Mouse (Mus musculus) ES-Bruce4 (cell line): Measurements from ENCODE around the gene Gm21887. TPM values are rescaled to one million over a fixed set of nuclear protein-coding genes. Genes with fewer than 3 reads are reported as not detected.
"Not testable (repeated sequence)": the region's sequence is repeated elsewhere in the genome, so short reads cannot be mapped to it uniquely, and the experiment has no call there.

ENCODE experiments used
- H3K27ac ChIP-seq: 2 replicates; pipeline ENCODE4 v1.5.1; 2012; ENCODE audit warnings: low read length, inconsistent platforms; ENCODE audit not compliant: insufficient read depth
- H3K27me3 ChIP-seq: 2 replicates; pipeline ENCODE4 v1.6.1; 2012; ENCODE audit warnings: mild to moderate bottlenecking, low read length, inconsistent platforms; ENCODE audit not compliant: control insufficient read depth, poor library complexity, insufficient read depth, severe bottlenecking
- H3K36me3 ChIP-seq: 2 replicates; pipeline ENCODE4 v1.6.1; 2012; ENCODE audit warnings: inconsistent platforms, mild to moderate bottlenecking, low read length, moderate library complexity; ENCODE audit not compliant: control insufficient read depth, poor library complexity, insufficient read depth, severe bottlenecking
- H3K4me1 ChIP-seq: one replicate; pipeline ENCODE4 v1.8.1; 2011; ENCODE audit warnings: low read length; ENCODE audit not compliant: control insufficient read depth, insufficient read depth
- H3K4me3 ChIP-seq: 2 replicates; pipeline ENCODE4 v1.5.1; 2011; ENCODE audit warnings: low read depth, mild to moderate bottlenecking, low read length
- H3K9ac ChIP-seq: 2 replicates; pipeline ENCODE4 v1.6.1; 2012; ENCODE audit warnings: low read depth, mild to moderate bottlenecking, inconsistent platforms; ENCODE audit not compliant: poor library complexity, severe bottlenecking
- H3K9me3 ChIP-seq: replicated peaks from 2 replicates; pipeline ENCODE4 v1.6.1; 2012; ENCODE audit warnings: mild to moderate bottlenecking, low read length, inconsistent platforms; ENCODE audit not compliant: control insufficient read depth, poor library complexity, insufficient read depth, severe bottlenecking
- polyA plus RNA-seq: library from polyadenylated mRNA; stranded (reverse); fragments of >200 nt; gene quantifications from 2 replicates; pipeline ENCODE4 v1.2.4, GENCODE M21; 2011; ENCODE audit warnings: low read depth; ENCODE audit not compliant: missing spikeins, insufficient read depth, insufficient read length

The Gm21887 gene
- polyA plus RNA-seq, 1 experiment, result 1,061 TPM

- H3K9ac ChIP-seq, result peak overlapping the region; percentile 11
- H3K36me3 ChIP-seq, result peaks cover 19% of the 10 kb centered on the region
- H3K9me3 ChIP-seq, result peaks cover 14% of the 10 kb centered on the region
- H3K4me3 ChIP-seq, H3K4me1 ChIP-seq, H3K27me3 ChIP-seq: not testable (repeated sequence)
- H3K27ac ChIP-seq, result peak overlapping the region; percentile 76
These were observed 1.9 kb upstream of the Gm21887 start for GRCm38 (mm10) chrX:170007375-170008178.

DNA sequence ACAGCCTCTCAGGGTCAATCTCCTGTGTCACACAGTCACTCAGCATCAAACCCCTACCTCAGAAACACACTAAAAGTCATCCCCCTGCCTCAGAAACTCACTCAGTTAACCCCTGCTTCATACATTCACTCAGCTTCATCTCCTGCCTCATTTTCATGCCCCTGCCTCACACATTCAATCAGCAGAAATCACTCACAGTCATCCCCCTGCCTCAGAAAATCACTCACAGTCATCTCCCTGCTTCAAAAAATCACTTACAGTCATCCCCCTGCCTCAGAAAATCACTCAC lies 1.3 kb upstream of the Gm21887 start:
- Histone ChIP-seq H3K9ac (peak overlapping the region; percentile 11), H3K27ac (peak overlapping the region; percentile 76), H3K9me3 (peaks cover 18% of the 10 kb centered on the region), H3K36me3 (peaks cover 23% of the 10 kb centered on the region)
- H3K4me3 ChIP-seq, H3K4me1 ChIP-seq, H3K27me3 ChIP-seq: not testable (repeated sequence)

DNA sequence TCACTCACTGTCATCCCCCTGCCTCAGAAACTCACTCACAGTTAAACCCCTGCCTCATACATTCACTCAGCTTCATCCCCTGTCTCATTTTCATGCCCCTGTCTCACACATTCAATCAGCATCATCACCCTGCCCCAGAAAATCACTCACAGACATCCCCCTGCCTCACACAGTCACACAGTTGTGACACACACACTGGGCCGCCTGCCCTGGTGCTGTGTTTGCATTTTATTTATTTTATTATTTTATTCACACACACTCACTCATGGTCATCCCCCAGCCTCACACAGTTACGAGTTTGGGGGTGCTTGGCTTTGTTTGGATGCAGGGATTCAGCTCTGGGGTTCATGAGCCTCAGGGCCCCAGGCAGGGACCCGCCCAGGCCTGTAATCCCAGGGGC lies 875 bp upstream of the Gm21887 start:
- H3K27me3 ChIP-seq, H3K4me1 ChIP-seq: not testable (repeated sequence)
- peaks cover 25% of the 10 kb centered on the region for H3K36me3 ChIP-seq
- peak overlapping the region; percentile 18 for H3K4me3 ChIP-seq
- peak overlapping the region; percentile 76 for H3K27ac ChIP-seq
- peak overlapping the region; percentile 11 for H3K9ac ChIP-seq
- peaks cover 20% of the 10 kb centered on the region for H3K9me3 ChIP-seq

DNA sequence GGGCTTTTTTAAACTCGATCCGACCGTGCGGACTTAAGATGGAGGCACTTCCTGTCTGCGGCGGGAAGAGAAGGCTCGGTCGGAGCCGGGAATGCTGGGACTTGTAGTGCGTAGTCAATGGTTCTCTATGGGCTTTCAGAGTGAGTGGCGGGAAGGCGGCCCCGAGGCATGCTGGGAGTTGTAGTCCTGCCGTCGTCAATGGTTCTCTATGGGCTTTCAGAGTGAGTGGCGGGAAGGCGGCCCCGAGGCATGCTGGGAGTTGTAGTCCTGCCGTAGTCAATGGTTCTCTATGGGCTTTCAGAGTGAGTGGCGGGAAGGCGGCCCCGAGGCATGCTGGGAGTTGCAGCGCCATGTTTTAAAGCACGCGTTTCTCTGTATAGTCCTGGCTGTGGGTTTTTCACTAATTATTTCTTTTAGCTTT lies 352 bp downstream of the Gm21887 start:
- H3K4me1 ChIP-seq, H3K27ac ChIP-seq, H3K27me3 ChIP-seq: not testable (repeated sequence)
- peaks cover 24% of the 10 kb centered on the region for H3K9me3 ChIP-seq
- peak overlapping the region; percentile 42 for H3K4me3 ChIP-seq
- H3K9ac ChIP-seq, result peak overlapping the region; percentile 92
- H3K36me3 ChIP-seq, result peaks cover 30% of the 10 kb centered on the region

GRCm38 (mm10) chrX:170010581-170011528 lies 1.4 kb downstream of the Gm21887 start:
- peak overlapping the region; percentile 19 for H3K27ac ChIP-seq
- peaks cover 24% of the 10 kb centered on the region for H3K9me3 ChIP-seq
- peaks cover 30% of the 10 kb centered on the region for H3K36me3 ChIP-seq
- H3K27me3 ChIP-seq, H3K4me1 ChIP-seq: not testable (repeated sequence)
- H3K9ac ChIP-seq, result peak overlapping the region; percentile 52
- peak overlapping the region; percentile 40 for H3K4me3 ChIP-seq

- Histone ChIP-seq H3K9ac (peak overlapping the region; percentile 52; the same call in 1 of the 2 replicates), H3K4me3 (peak overlapping the region; percentile 40), H3K27ac (peak overlapping the region; percentile 19; the same call in 1 of the 2 replicates), H3K36me3 (peaks cover 33% of the 10 kb centered on the region), H3K9me3 (peaks cover 26% of the 10 kb centered on the region)
- H3K4me1 ChIP-seq, H3K27me3 ChIP-seq: not testable (repeated sequence)
These were observed 2.0 kb downstream of the Gm21887 start for GRCm38 (mm10) chrX:170011529-170011879.

DNA sequence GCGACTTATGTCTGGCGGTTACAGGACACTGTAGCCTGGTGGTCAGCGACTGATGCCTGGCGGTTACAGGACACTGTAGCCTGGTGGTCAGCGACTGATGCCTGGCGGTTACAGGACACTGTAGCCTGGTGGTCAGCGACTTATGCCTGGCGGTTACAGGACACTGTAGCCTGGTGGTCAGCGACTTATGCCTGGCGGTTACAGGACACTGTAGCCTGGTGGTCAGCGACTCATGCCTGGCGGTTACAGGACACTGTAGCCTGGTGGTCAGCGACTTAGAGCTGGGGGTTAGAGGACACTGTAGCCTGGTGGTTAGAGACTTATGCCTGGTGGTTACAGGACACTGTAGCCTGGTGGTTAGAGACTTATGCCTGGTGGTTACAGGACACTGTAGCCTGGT lies 4.0 kb downstream of the Gm21887 start:
- not testable (repeated sequence) for H3K9ac ChIP-seq, H3K4me3 ChIP-seq, H3K27me3 ChIP-seq, H3K27ac ChIP-seq, H3K4me1 ChIP-seq
- Histone ChIP-seq H3K36me3 (peaks cover 48% of the 10 kb centered on the region), H3K9me3 (peaks cover 41% of the 10 kb centered on the region)

DNA sequence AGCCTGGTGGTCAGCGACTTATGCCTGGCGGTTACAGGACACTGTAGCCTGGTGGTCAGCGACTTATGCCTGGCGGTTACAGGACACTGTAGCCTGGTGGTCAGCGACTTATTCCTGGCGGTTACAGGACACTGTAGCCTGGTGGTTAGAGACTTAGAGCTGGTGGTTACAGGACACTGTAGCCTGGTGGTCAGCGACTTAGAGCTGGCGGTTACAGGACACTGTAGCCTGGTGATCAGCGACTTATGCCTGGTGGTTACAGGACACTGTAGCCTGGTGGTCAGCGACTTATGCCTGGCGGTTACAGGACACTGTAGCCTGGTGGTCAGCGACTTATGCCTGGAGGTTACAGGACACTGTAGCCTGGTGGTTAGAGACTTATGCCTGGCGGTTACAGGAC lies 4.6 kb downstream of the Gm21887 start:
- H3K27ac ChIP-seq, H3K9ac ChIP-seq, H3K4me1 ChIP-seq, H3K27me3 ChIP-seq, H3K4me3 ChIP-seq: not testable (repeated sequence)
- Histone ChIP-seq H3K9me3 (peaks cover 47% of the 10 kb centered on the region), H3K36me3 (peaks cover 54% of the 10 kb centered on the region)

DNA sequence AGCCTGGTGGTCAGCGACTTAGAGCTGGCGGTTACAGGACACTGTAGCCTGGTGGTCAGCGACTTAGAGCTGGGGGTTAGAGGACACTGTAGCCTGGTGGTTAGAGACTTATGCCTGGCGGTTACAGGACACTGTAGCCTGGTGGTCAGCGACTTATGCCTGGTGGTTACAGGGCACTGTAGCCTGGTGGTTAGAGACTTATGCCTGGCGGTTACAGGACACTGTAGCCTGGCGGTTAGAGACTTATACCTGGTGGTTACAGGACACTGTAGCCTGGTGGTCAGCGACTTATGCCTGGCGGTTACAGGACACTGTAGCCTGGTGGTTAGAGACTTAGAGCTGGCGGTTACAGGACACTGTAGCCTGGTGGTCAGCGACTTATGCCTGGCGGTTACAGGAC lies 6.4 kb downstream of the Gm21887 start:
- Histone ChIP-seq H3K9me3 (peaks cover 56% of the 10 kb centered on the region), H3K36me3 (peaks cover 62% of the 10 kb centered on the region)
- not testable (repeated sequence) for H3K4me1 ChIP-seq, H3K9ac ChIP-seq, H3K4me3 ChIP-seq, H3K27ac ChIP-seq, H3K27me3 ChIP-seq
